Mouse (Mus musculus): ENCODE data around the gene Sgsm2. TPM values are rescaled to one million over a fixed set of nuclear protein-coding genes. Genes with fewer than 3 reads are reported as not detected.

Sgsm2 gene
- 1.6 TPM for polyA plus RNA-seq (2014; fragmentation: Illumina TruSeq; extraction: RNeasy Lipid Tissue Mini Kit (QIAGEN cat#74804); ENCODE audit: low read depth, low replicate concordance)

DNA sequence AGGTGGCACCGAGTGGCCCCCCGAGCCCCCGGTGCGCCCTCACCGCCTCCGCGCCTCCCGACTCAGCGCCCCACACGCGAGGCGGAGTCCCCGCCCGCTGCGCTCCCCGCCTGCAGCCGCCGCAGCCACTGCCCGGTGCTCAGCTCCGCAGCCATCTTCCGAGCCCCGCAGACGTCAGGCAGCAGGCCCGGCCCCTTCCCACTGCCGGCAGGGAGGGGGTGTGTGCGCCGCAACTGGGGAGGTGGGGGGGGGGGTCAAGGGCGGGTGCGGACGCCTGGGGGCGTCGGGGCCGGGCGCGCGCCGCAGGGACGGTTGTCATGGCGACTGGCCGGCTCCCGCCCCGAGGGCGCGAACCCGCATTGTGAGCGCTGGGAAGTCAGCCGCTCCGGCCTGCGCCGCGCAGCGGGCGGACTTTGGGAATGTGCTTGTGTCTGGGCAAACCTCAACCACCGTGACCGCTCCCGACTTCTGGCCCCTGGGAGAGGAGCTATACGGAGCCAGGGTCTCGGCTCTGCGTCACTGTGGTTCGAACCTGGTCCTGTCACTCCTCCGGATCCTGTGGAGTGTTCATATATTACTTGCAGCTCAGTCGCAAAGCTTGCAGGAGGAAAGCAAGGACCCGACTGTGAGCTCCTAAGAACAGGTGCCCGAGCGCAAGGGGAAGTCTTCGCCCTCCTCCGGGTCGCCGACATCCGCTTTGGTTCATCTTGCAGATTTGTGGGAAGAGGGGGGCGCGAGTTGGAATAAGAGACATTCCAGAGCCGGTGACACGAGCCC, at the start of gene Sgsm2:
Sgsm2 (minus strand) TSS at position 160 of the 777 bp plus-strand sequence.

DNA sequence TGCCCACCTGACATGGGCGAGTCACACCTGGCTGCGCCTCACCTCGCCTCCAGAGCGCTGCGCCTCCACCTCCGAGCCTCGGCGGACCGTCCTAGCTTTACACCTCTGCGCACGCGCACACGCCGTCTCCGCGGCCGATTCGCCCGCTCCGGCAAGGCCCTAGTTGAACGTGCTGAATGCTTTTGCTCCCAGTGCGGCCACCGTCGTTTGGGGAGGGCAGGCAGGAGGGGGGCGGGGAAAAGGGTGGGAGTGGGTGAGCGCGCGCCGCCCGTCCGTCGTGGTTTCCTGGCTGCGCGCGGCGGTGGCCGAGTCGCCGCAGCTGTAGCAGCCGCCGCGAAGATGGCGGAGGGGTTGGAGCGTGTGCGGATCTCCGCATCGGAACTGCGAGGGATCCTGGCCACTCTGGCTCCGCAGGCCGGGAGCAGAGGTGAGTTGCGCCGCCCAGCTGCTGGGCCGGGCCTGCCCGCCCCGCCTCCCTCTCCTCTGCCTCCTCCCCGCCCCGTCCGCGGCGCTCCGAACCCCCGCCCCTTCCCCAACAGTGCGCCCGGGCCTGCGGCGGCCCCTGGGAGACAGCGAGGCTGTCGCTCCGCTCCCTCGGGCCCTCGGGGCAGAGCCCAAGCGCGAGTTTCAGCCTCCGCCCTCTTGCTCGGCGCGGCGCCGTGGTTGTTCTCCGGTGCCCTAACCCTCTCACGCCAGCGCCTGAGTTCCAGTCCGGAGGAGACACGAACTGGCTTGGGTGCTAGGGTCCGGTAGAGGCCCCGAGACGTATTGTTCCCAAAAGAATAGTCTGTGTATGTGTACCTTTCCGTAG, 28.9 kb upstream of the Sgsm2 start, which contains the start of the genes Smg6 and Srr:
Smg6 (plus strand) TSS at position 247 of the 811 bp plus-strand sequence.
Srr (minus strand) TSS at position 372 of the 811 bp plus-strand sequence.

DNA sequence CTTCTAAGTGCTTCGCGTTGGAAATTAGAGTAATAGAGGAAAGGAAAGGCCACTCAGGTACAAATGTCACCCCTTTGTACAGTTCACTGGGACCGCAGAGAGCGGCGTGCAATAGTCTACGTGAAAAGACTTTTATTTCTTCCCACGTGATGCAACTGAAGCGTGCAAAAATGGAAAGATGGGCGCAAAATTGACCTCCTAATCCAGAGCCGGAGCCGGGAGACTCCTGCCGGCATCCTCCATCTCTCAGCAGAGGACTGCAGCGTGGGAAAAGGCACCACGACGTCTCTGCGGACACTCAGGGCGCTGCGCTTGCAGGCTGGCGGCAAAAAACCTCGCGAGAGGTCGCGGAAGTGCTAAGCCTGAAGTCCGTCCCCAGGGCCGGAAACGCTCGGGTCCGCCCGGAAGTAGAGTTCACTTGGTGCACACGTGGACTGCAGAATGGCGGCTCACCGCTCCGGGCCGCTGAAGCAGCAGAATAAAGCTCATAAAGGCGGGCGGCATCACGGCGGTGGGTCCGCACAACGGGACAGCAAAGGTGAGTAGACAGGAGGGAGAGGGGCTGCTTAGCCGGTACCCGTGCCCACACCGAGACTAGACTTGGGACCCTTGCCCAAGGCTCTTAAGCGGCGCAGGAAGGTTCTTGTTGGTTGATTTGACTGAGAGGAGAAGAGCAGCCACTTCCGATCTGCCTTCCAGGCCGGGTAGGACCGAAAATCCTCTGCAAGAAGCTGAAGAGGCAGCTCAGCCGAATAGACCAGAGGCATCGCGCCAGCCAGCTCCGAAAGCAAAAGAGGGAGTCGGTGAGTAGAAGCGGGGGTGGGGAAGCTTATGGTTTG, 1.0 kb upstream of the Sgsm2 start, which contains the start of gene Tsr1:
Tsr1 (plus strand) TSS at position 394 of the 839 bp plus-strand sequence.

DNA sequence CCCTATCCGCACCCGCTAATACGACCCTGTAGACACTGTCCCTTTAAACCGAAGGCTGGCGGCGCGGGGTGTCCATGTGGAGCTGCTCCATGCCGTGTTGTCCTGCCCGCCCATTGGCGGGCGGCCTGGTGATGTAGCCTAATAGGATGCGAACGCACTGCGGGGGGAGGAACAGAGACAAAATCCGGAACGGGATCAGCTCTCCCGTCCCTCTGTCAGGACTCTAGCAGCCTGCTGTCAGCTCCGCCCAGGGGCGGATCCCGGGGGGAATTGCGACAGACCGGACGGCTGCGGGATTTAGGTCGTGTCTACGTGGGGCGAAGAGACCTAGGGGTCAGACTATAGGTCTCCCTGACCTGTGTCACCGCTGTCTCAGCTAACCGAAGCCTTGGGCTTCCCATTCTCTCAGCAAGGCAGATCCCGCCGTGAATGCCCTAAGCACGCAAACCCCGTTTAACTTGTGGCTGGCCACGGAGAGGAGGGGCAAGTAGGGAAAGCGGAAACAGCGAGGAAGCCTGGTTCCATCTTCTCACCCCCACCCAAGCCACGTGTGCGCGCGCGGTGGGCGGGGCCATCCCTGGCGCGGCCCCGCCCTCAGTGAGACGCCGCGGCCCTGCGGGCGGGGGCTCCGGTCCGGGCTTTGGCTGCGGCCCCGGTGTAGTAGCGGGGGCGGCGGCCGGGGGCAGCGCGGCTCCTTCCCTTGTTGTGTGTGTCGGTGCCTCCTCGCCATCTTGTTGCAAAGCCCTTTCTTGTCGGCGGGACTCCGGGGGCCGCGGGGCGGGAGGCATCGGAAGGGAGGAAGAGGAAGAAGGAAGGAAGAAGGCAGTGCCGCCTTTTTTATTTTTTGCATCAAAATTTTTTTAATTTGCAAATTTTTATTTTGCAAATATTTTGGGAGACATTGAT, 66.4 kb downstream of the Sgsm2 start, which contains the start of gene Mnt:
Mnt (plus strand) TSS at position 665 of the 906 bp plus-strand sequence.

Other genes with a start within 250 kb of the Sgsm2 start
- 6.2 TPM for gene Cluh, start 247.6 kb downstream of the Sgsm2 start, polyA plus RNA-seq (2014; fragmentation: Illumina TruSeq; extraction: RNeasy Lipid Tissue Mini Kit (QIAGEN cat#74804); ENCODE audit: low read depth, low replicate concordance)
- 1,245 TPM for gene Pafah1b1, start 172.4 kb downstream of the Sgsm2 start, polyA plus RNA-seq (2014; fragmentation: Illumina TruSeq; extraction: RNeasy Lipid Tissue Mini Kit (QIAGEN cat#74804); ENCODE audit: low read depth, low replicate concordance)
- 25.9 TPM for gene Mettl16, start 126.2 kb downstream of the Sgsm2 start, polyA plus RNA-seq (2014; fragmentation: Illumina TruSeq; extraction: RNeasy Lipid Tissue Mini Kit (QIAGEN cat#74804); ENCODE audit: low read depth, low replicate concordance)
- 3.6 TPM for gene Mnt, start 66.1 kb downstream of the Sgsm2 start, polyA plus RNA-seq (2014; fragmentation: Illumina TruSeq; extraction: RNeasy Lipid Tissue Mini Kit (QIAGEN cat#74804); ENCODE audit: low read depth, low replicate concordance)
- gene Tsr1, start 1.0 kb upstream of the Sgsm2 start, polyA plus RNA-seq (2014; fragmentation: Illumina TruSeq; extraction: RNeasy Lipid Tissue Mini Kit (QIAGEN cat#74804); ENCODE audit: low read depth, low replicate concordance), result 24.5 TPM
- gene Smg6, start 28.8 kb upstream of the Sgsm2 start, polyA plus RNA-seq (2014; fragmentation: Illumina TruSeq; extraction: RNeasy Lipid Tissue Mini Kit (QIAGEN cat#74804); ENCODE audit: low read depth, low replicate concordance), result 41.4 TPM
- 86.2 TPM for gene Srr, start 28.9 kb upstream of the Sgsm2 start, polyA plus RNA-seq (2014; fragmentation: Illumina TruSeq; extraction: RNeasy Lipid Tissue Mini Kit (QIAGEN cat#74804); ENCODE audit: low read depth, low replicate concordance)